Mouse (Mus musculus) limb, embryonic 12.5 days (tissue): ENCODE measurements around the gene Mif. TPM values are rescaled to one million over a fixed set of nuclear protein-coding genes. Genes with fewer than 3 reads are reported as not detected.

ENCODE experiments used
- ATAC-seq: fragments of 200-750 bp; cut with Nextera tagmentation; 2 replicates; pipeline ENCODE4 v1.8.0; 2017; ENCODE audit warnings: low read depth, moderate TSS enrichment; ENCODE audit not compliant: insufficient number of reproducible peaks, insufficient read depth, low FRiP score, low TSS enrichment
- H3K27ac ChIP-seq: fragments of 300-500 bp; sonication (generic); 2 replicates; pipeline ENCODE4 v1.5.1; 2016; ENCODE audit warnings: mild to moderate bottlenecking, moderate library complexity
- H3K27me3 ChIP-seq: fragments of 300-500 bp; sonication (generic); 2 replicates; pipeline ENCODE4 v1.6.1; 2016; ENCODE audit warnings: mild to moderate bottlenecking, moderate library complexity
- H3K36me3 ChIP-seq: fragments of 300-500 bp; sonication (generic); 2 replicates; pipeline ENCODE4 v1.6.1; 2016; ENCODE audit warnings: mild to moderate bottlenecking, moderate library complexity
- H3K4me1 ChIP-seq: fragments of 300-500 bp; sonication (generic); replicated peaks from 2 replicates; pipeline ENCODE4 v1.6.1; 2016
- H3K4me2 ChIP-seq: fragments of 300-500 bp; sonication (generic); 2 replicates; pipeline ENCODE4 v1.6.1; 2016; ENCODE audit warnings: mild to moderate bottlenecking, moderate library complexity
- H3K4me3 ChIP-seq: fragments of 300-500 bp; sonication (generic); replicated peaks from 2 replicates; pipeline ENCODE4 v1.5.1; 2016; ENCODE audit warnings: mild to moderate bottlenecking
- H3K9ac ChIP-seq: fragments of 300-500 bp; sonication (generic); replicated peaks from 2 replicates; pipeline ENCODE4 v1.6.1; 2016; ENCODE audit warnings: mild to moderate bottlenecking, moderate library complexity
- H3K9me3 ChIP-seq: fragments of 300-500 bp; sonication (generic); 2 replicates; pipeline ENCODE4 v1.6.1; 2016; ENCODE audit warnings: mild to moderate bottlenecking, moderate library complexity
- WGBS: fragments of 180-500 bp; shearing (Covaris S2); methylation state at CpG from one replicate; pipeline ENCODE4 v1.1.7; 2016; 5-methylcytosine and 5-hydroxymethylcytosine counted together
- polyA plus RNA-seq: library from polyadenylated mRNA; unstranded; fragments of >200 nt; fragmentation: Nextera tagmentation; extraction: Ambion mirVana; gene quantifications from 2 replicates; pipeline ENCODE4 v1.2.1, GENCODE M21; 2016

Mif gene
- polyA plus RNA-seq, 1 experiment from 2014 or later: 1,928 TPM

DNA sequence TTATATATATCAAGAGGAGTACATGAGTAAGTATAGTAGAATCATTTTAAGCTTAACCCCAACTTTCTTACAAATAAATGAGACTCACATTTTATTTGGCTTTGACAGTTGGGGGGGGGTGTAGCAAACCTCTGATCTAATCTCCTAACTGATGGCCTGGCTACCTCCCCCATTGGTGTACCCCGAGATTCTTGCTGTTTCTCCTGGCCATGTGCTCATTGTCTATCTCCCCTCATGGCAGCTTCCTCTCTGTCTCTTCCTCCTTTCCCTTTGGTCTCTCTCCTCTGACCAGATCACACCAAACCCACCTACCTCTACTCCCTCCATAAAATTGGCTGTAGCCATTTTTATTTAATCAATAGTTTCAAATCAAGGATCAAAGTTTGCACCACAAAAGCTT, 36.3 kb downstream of the Mif start:
- Histone ChIP-seq H3K27me3 (no peaks in the 10 kb centered on the region), H3K36me3 (no peaks in the 10 kb centered on the region), H3K9ac (no peak overlapping the region), H3K27ac (no peak overlapping the region), H3K4me2 (no peak overlapping the region), H3K9me3 (no peaks in the 10 kb centered on the region), H3K4me3 (no peak overlapping the region), H3K4me1 (no peaks in the 10 kb centered on the region)
- ATAC-seq: no peak
- 92% methylated on average over 1 of the region's 1 CpGs for WGBS

DNA sequence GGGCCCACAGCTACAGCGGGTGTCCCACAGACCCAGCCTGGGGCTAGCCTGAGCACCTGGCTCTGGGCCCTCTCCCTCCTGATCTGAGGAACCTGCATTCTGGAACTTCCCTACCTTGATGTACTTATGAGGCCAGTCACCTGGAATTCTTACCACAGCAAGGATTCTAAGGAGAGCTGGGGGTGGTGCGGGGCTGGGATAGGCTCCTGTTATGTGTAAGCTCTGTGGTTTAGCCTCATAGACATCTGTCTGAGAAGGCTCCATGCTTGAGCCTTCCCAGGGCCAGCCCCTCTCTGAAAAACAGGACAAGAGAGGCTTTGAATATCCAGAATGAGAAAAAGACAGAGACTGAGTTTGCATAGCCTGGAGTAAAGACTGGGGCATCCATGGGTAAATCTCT, 37.6 kb downstream of the Mif start, which contains the start of gene Gstt4:
Gstt4 (minus strand) TSS at position 101 of the 400 bp plus-strand sequence.
- H3K36me3 ChIP-seq: no peaks in the 10 kb centered on the region
- no peaks in the 10 kb centered on the region for H3K27me3 ChIP-seq
- no peak within 1 kb of the TSS for H3K4me2 ChIP-seq
- 96% methylated on average over 2 of the region's 2 CpGs for WGBS
- no peak within 1 kb of the TSS for H3K4me3 ChIP-seq
- no peak within 1 kb of the TSS for H3K27ac ChIP-seq
- no peaks in the 10 kb centered on the region for H3K9me3 ChIP-seq
- no peak within 1 kb of the TSS for H3K9ac ChIP-seq
- no peaks in the 10 kb centered on the region for H3K4me1 ChIP-seq
- ATAC-seq: no peak

DNA sequence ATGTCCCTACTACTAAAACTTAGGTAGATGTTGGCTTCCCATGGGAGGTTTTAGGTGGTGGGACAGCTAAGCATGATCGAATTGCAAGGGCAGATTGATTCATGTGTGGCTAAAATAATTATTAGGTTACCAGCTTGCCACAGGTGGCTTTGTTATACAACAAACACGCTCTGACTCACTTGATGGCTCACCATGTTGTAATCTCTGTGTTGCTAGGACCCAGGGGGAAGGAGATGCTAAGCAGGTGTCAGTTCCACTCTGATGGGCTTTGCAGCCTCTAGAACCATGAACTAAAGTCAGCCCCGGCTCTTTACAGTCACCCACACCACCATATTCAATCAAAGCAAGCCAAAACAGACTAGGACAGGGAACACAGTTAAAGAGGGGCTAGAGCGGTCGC, 40.2 kb downstream of the Mif start:
- Histone ChIP-seq H3K27me3 (no peaks in the 10 kb centered on the region), H3K9ac (no peak overlapping the region), H3K4me3 (no peak overlapping the region), H3K4me2 (no peak overlapping the region), H3K36me3 (no peaks in the 10 kb centered on the region), H3K27ac (no peak overlapping the region), H3K4me1 (no peaks in the 10 kb centered on the region), H3K9me3 (no peaks in the 10 kb centered on the region)
- no peak for ATAC-seq
- 82% methylated on average over 5 of the region's 5 CpGs for WGBS

DNA sequence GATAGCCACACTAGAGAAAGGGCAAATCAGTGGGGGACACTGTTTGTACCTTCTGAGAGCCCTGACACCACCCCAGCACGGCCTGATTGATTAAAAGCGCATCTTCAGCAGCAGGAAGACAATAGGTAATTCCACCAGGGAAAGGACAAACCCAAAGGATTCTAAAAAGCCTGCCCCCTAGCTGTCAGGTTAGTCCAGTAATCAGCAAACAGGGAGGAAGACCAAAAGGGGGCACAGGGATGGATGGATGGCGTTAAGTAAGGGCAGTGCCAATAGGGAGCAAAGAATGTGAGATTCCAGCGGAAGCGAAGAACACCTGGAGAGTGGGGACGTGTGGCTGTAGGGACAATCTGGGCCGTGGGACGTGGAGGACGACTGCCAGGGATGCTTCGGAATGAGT, 41.4 kb downstream of the Mif start:
- Histone ChIP-seq H3K4me3 (no peak overlapping the region), H3K27ac (no peak overlapping the region), H3K4me2 (no peak overlapping the region), H3K9ac (no peak overlapping the region), H3K4me1 (no peaks in the 10 kb centered on the region), H3K36me3 (no peaks in the 10 kb centered on the region), H3K27me3 (no peaks in the 10 kb centered on the region), H3K9me3 (no peaks in the 10 kb centered on the region)
- ATAC-seq: no peak
- 63% methylated on average over 10 of the region's 10 CpGs for WGBS

Other genes starting within 250 kb of the Mif start
- 1.5 and 2.2 TPM in 2 replicates for gene Susd2, start 216.2 kb downstream of the Mif start, polyA plus RNA-seq
- 27.2 and 29.3 TPM in 2 replicates for gene Cabin1, start 95.9 kb downstream of the Mif start, polyA plus RNA-seq
- gene Ddt, start 86.8 kb downstream of the Mif start, polyA plus RNA-seq: 104 and 112 TPM in 2 replicates
- gene Gm20441, start 79.3 kb downstream of the Mif start, polyA plus RNA-seq: 0.35 TPM in 1 of 2 replicates, not detected in the other
- 9.2 and 9.4 TPM in 2 replicates for gene Gstt3, start 78.8 kb downstream of the Mif start, polyA plus RNA-seq
- 9.2 and 9.8 TPM in 2 replicates for gene Gstt1, start 61.7 kb downstream of the Mif start, polyA plus RNA-seq
- gene Gstt4, start 37.7 kb downstream of the Mif start, polyA plus RNA-seq: not detected in 2 replicates
- 9.7 and 11.1 TPM in 2 replicates for gene Gstt2, start 22.8 kb downstream of the Mif start, polyA plus RNA-seq
- 3.5 and 3.9 TPM in 2 replicates for gene Derl3, start 33.2 kb upstream of the Mif start, polyA plus RNA-seq
- gene Smarcb1, start 61.4 kb upstream of the Mif start, polyA plus RNA-seq: 252 and 264 TPM in 2 replicates
- gene Chchd10, start 72.9 kb upstream of the Mif start, polyA plus RNA-seq: 5.5 and 8.0 TPM in 2 replicates
- gene Mmp11, start 76.3 kb upstream of the Mif start, polyA plus RNA-seq: 96.8 and 107 TPM in 2 replicates
- gene Gm867, start 80.4 kb upstream of the Mif start, polyA plus RNA-seq: 0.32 and 0.50 TPM in 2 replicates
- 0.50 and 0.71 TPM in 2 replicates for gene Vpreb3, start 82.8 kb upstream of the Mif start, polyA plus RNA-seq
- gene Gm5134, start 94.3 kb upstream of the Mif start, polyA plus RNA-seq: not detected in 2 replicates
- gene Zfp280b, start 172.4 kb upstream of the Mif start, polyA plus RNA-seq: 28.5 and 35.2 TPM in 2 replicates